ENCODE assay signal across 9 mouse cellular contexts in the genomic region with DNA sequence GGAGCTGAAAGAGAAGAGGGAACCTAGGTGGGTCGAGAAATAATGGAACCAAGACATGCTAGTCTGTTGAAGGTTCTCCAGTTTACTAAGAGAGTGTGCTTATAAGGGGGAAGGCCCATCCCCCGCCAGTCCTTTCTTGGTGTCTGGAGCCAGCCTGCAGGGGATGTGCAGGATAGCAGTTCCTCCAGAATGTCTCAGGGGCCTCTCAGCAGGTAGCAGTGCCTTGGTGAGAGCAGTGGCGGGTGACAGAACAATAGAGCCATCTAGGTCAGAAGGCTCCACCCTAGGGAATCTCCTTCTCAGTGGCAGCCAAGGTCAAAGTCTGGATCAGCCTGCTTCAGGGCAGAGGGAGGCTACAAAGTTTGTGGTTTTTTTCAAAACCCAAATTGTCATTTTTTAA. TPM values are rescaled to one million over a fixed set of nuclear protein-coding genes. Genes with fewer than 3 reads are reported as not detected.
DNase-seq lines count a peak whose midpoint lies in the region; ATAC-seq lines count a peak whose summit lies in the region.
"Had no signal": no experiment of that assay in that cellular context is flagged by ENCODE, and none has a peak within 500 bp of the region (broad histone marks: within the 10 kb centered on the region; RNA-seq: fewer than 3 reads in every experiment).

No protein-coding gene starts in this region.

- no peak for DNase-seq in hindbrain, embryonic 10.5 days (ENCODE audit: low spot score)
- no peak for DNase-seq in hindbrain, embryonic 14.5 days (ENCODE audit: low spot score)
- peak; percentile 98 for DNase-seq in ES-CJ7 (ENCODE audit: low read depth, low spot score)
- DNase-seq in embryonic facial prominence, embryonic 10.5 days (ENCODE audit: low spot score), result no peak
- peak; percentile 31 for DNase-seq in splenic B cell, adult 2 months (ENCODE audit: low read depth, low spot score)
- no peak for DNase-seq in left cerebral cortex, adult 8-10 months (ENCODE audit: low spot score in 2 of 2)
- no peak for DNase-seq in spleen, adult 18-20 months
- DNase-seq: lung, postnatal 14 days had no signal

- peaks cover 15% of the 10 kb centered on the region for H3K4me1 ChIP-seq in hindbrain, embryonic 10.5 days (replicated peaks)
- H3K4me1 ChIP-seq in hindbrain, embryonic 14.5 days (replicated peaks; ENCODE audit: control insufficient read depth, insufficient read depth, low read length), result peaks cover 7% of the 10 kb centered on the region; the same call in 1 of the 2 replicates
- peaks cover 22% of the 10 kb centered on the region for H3K4me1 ChIP-seq in embryonic facial prominence, embryonic 10.5 days

- no peaks in the 10 kb centered on the region for H3K27me3 ChIP-seq in hindbrain, embryonic 10.5 days (ENCODE audit: insufficient read depth, poor library complexity, severe bottlenecking)
- H3K27me3 ChIP-seq in hindbrain, embryonic 14.5 days (ENCODE audit: control insufficient read depth, insufficient read depth, low read length), result no peaks in the 10 kb centered on the region
- H3K27me3 ChIP-seq in embryonic facial prominence, embryonic 10.5 days (replicated peaks; ENCODE audit: low read depth, poor library complexity, severe bottlenecking), result no peaks in the 10 kb centered on the region
- no peaks in the 10 kb centered on the region for H3K27me3 ChIP-seq in splenic B cell, adult 2 months (ENCODE audit: control insufficient read depth, insufficient read depth, low read length, poor library complexity, severe bottlenecking)
- H3K27me3 ChIP-seq: embryonic facial prominence, embryonic 12.5 days had no signal

- H3K27ac ChIP-seq in hindbrain, embryonic 10.5 days, result 0 out of 2 replicates have a peak overlapping the region, but pooled peaks have one; percentile 35
- H3K27ac ChIP-seq in hindbrain, embryonic 14.5 days, result no peak overlapping the region
- H3K27ac ChIP-seq in embryonic facial prominence, embryonic 10.5 days (replicated peaks), result peak overlapping the region; percentile 40; the same call in 1 of the 2 replicates
- H3K27ac ChIP-seq: embryonic facial prominence, embryonic 12.5 days had no signal

- H3K36me3 ChIP-seq in hindbrain, embryonic 10.5 days, result no peaks in the 10 kb centered on the region
- H3K36me3 ChIP-seq in hindbrain, embryonic 14.5 days (replicated peaks; ENCODE audit: control insufficient read depth, insufficient read depth), result no peaks in the 10 kb centered on the region
- no peaks in the 10 kb centered on the region for H3K36me3 ChIP-seq in embryonic facial prominence, embryonic 10.5 days (replicated peaks)
- no peaks in the 10 kb centered on the region; the same call in 1 of the 2 replicates for H3K36me3 ChIP-seq in splenic B cell, adult 2 months (ENCODE audit: control insufficient read depth, insufficient read depth, low read length, poor library complexity, severe bottlenecking)
- H3K36me3 ChIP-seq: embryonic facial prominence, embryonic 12.5 days had no signal

- ATAC-seq in hindbrain, embryonic 14.5 days (ENCODE audit: low FRiP score), result no peak

- H3K9ac ChIP-seq in hindbrain, embryonic 14.5 days, result no peak overlapping the region
- H3K9ac ChIP-seq: embryonic facial prominence, embryonic 12.5 days had no signal

- no peak overlapping the region for H3K4me3 ChIP-seq in hindbrain, embryonic 10.5 days
- H3K4me3 ChIP-seq in hindbrain, embryonic 14.5 days (replicated peaks; ENCODE audit: low read length), result no peak overlapping the region
- no peak overlapping the region for H3K4me3 ChIP-seq in embryonic facial prominence, embryonic 10.5 days
- H3K4me3 ChIP-seq: embryonic facial prominence, embryonic 12.5 days had no signal

- no peak overlapping the region for H3K4me2 ChIP-seq in hindbrain, embryonic 14.5 days (replicated peaks)
- H3K4me2 ChIP-seq: embryonic facial prominence, embryonic 12.5 days had no signal

- H3K9me3 ChIP-seq in hindbrain, embryonic 10.5 days, result no peaks in the 10 kb centered on the region
- no peaks in the 10 kb centered on the region for H3K9me3 ChIP-seq in hindbrain, embryonic 14.5 days (ENCODE audit: control insufficient read depth, low read length)
- H3K9me3 ChIP-seq in embryonic facial prominence, embryonic 10.5 days, result no peaks in the 10 kb centered on the region
- H3K9me3 ChIP-seq: embryonic facial prominence, embryonic 12.5 days had no signal

- 35% methylated on average over 3 of the region's 3 CpGs for WGBS in hindbrain, embryonic 10.5 days
- 32% methylated on average over 3 of the region's 3 CpGs for WGBS in hindbrain, embryonic 14.5 days
- WGBS in embryonic facial prominence, embryonic 10.5 days, result 50% methylated on average over 3 of the region's 3 CpGs

RNA-seq across cellular contexts. Expression of a gene that starts 45.3 kb away (rescaled TPM):
- 19.7 and 26.5 TPM in 2 replicates for polyA plus RNA-seq in hindbrain, embryonic 10.5 days (2016; fragmentation: Nextera tagmentation; extraction: Ambion mirVana)
- polyA plus RNA-seq in hindbrain, embryonic 14.5 days (2014; fragmentation: Nextera tagmentation; extraction: Ambion mirVana), result 23.1 and 23.9 TPM in 2 replicates
- polyA plus RNA-seq in embryonic facial prominence, embryonic 10.5 days (2016; fragmentation: Nextera tagmentation; extraction: Ambion mirVana), result 23.0 and 25.7 TPM in 2 replicates
- total RNA-seq in left cerebral cortex, adult 8-10 months (2022), result 100 to 1,000 TPM; 123 to 141 (median 137) TPM

Comparison
In these comparisons a context has a peak if more than half of its experiments do, and no peak if none do; other contexts are left out.
1. DNase-seq: peak in ES-CJ7 (single experiment) and splenic B cell, adult 2 months (single experiment); none in hindbrain, embryonic 10.5 days (single experiment), hindbrain, embryonic 14.5 days (single experiment), embryonic facial prominence, embryonic 10.5 days (single experiment), left cerebral cortex, adult 8-10 months (0 of 2) and spleen, adult 18-20 months (0 of 2).